Mouse (Mus musculus) erythroblast, embryonic 14.5 days (primary cell): ENCODE measurements around the gene Mfge8.

Source experiments
- GATA1 ChIP-seq: IDR thresholded peaks from 2 replicates; pipeline ENCODE4 v1.6.1; 2012; ENCODE audit warnings: low read length, inconsistent platforms, mixed read lengths
- TAL1 ChIP-seq: IDR thresholded peaks from 3 replicates; pipeline ENCODE4 v1.6.1; 2012; ENCODE audit warnings: low read length, inconsistent platforms, mixed read lengths

GRCm38 (mm10) chr7:79183417-79183816 is 34.6 kb upstream of the Mfge8 start:
- TF ChIP-seq TAL1: no peak
- no peak for TF ChIP-seq GATA1
